Mouse (Mus musculus) retina, postnatal 7 days (tissue): ENCODE data around the gene Eif2b5.

ENCODE experiments used
- DNase-seq: peaks from one replicate; pipeline ENCODE4 v3.0.0-alpha.2; 2012; ENCODE audit warnings: low read depth, low spot score

Eif2b5 gene

DNA sequence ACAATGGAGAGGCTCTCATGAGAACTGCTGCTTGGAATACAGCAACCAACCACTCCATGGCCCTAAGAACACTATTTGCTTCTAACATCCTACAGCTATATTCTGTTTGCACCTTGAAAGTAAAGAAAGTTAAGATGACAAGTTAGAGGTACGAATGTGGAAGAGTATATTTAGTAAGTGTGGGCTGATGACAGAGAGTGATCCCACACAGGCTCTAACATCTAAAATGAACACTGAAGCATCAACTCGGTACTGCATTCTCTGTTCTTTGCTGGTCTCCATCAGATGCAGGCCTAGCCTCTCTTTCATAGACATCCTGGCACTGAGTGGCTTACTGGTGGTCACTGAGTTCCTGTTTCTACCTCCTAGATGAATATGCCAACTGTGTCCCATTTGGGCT, 9.4 kb upstream of the Eif2b5 start:
- DNase-seq, result no peak

DNA sequence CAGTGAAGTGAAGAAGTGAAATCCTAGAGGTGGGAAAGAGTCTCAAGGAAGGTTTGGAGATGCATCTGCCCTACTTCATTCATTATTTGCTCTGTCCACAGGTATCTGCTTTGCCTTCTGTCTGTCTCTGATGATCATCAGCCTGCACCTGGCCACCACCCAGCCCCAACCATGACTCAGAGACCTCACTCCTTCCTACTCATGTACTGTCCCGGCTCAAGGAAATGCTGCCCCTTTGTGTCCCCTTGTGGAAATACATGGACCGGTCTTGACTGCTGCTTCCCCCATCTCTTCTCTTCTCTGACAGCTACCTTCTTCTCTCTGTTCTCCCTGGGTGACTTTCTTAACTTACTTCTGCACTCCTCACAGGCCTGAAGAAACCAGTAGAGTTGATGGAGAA, 8.0 kb upstream of the Eif2b5 start:
- DNase-seq, result no peak

GRCm38 (mm10) chr16:20491301-20491700, 7.3 kb upstream of the Eif2b5 start:
- no peak for DNase-seq

DNA sequence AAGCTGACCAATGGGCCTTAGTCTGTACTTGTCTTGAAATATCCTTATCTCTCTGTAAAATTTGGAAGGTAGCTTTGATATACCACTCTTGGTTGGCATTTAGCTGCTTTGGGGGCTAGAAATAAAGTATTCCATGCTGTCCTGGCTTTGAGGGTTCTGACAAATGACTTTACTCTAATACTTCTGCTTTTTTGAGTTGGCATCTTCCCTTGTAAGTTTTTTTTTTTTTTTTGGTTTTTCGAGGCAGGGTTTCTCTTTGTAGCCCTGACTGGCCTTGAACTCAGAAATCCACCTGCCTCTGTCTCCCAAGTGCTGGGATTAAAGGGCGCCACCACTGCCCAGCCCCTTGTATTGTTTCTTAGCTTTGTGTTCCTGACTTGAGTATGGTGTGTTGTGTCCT, 5.2 kb upstream of the Eif2b5 start:
- DNase-seq, result no peak

GRCm38 (mm10) chr16:20496671-20497600, 1.7 kb upstream of the Eif2b5 start:
- peak; percentile 61 for DNase-seq

GRCm38 (mm10) chr16:20497980-20498676, 489 bp upstream of the Eif2b5 start:
- no peak for DNase-seq

GRCm38 (mm10) chr16:20506000-20506399, 7.4 kb downstream of the Eif2b5 start:
- DNase-seq, result no peak

GRCm38 (mm10) chr16:20509349-20509748, 10.7 kb downstream of the Eif2b5 start:
- no peak for DNase-seq

DNA sequence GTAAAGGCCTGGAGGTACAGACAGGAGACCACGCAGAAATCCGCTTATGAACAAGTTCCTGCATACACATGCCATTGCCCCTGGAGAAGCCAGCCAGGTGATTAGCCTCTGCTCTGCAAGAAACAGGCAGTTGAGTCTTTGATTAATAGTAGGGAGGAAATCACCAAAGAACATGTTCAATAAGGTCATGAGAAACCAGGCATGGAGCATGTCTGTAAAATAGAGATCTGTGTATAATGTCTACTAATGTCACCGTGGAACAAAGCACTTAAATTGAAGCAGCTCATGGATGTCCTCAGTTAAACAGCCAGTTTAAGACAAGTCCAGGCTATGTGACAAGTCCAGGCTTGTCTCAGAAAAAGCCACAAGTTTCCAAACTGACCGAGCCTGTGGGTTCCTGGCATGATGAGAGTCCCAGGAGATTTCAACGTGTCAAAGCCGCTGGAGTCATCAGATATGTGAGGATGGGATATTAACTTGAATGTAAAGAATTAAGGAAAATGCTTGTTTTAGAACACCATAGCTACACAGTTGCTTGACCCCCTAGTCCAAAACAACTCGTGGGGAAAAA, 12.7 kb downstream of the Eif2b5 start:
- no peak for DNase-seq

DNA sequence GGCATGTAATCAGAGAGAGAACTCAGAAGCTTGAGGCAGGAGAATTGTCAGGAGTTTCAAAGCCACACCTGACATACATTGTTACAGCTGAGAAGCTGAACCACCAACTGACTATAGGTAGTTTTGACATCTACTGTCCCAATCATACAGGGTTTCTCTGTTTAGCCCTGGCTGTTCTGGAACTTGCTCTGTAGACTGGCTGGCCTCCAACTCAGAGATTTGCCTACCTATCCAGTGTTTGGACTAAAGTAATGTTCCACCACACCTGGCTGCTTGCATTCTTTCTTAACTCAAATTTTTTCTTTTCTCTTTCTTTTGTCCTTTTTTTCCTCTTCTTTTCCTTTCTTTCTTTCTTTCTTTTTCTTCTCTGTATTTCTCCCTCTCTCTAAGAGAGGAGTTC, 17.4 kb downstream of the Eif2b5 start:
- DNase-seq, result no peak

- peak; percentile 88 for DNase-seq
Measured at GRCm38 (mm10) chr16:20516726-20517201, 18.1 kb downstream of the Eif2b5 start, which contains the start of gene Dvl3. Dvl3 (plus strand) TSS chr16:20516982.

DNA sequence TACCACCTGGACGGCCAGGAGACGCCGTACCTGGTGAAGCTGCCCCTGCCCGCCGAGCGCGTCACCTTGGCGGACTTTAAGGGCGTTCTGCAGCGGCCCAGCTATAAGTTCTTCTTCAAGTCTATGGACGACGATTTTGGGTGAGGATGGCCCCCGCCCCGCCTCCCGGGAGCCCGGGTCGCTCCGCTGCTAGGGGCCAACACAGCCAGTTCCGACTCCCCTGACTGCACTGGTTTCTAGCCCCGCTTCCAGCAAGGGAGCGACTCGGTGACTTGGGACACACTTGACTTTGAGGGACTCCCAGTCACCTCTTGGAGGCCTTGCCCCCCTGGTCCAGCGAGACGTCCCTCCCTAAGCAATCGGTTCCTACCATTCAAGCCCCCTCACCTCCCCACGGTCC, 18.6 kb downstream of the Eif2b5 start:
- no peak for DNase-seq

DNA sequence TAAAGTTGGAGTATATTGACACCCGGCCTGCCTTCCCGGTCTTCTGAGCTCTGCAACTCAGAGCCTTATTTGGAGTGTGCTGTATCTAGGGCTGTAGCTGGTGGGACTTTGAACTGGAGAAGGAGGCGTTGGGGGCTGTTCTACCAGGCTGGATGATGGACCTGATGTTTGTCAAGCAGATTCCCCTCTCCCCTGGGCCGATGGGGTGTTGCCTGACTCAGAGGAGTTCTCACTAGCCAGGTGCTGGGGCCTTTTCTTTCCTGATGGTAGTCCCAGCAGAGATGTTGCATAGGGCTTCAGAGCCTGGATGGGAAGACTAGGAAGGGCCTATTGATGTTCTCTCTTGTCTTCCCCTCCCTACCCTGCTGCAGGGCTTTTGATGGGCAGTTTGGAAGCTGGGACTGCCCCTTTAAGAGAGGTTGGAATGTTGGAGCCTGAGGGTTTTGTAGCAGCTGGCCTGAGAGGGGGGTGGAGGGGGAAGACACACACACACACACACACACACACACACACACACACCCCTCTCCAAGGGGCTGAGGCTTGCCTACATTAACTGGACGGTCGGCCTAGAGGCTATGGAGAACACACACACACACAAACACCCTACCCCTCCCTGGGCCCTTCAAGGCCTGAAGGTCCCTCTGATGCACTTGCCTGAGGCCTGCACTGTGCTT, 19.2 kb downstream of the Eif2b5 start:
- no peak for DNase-seq

DNA sequence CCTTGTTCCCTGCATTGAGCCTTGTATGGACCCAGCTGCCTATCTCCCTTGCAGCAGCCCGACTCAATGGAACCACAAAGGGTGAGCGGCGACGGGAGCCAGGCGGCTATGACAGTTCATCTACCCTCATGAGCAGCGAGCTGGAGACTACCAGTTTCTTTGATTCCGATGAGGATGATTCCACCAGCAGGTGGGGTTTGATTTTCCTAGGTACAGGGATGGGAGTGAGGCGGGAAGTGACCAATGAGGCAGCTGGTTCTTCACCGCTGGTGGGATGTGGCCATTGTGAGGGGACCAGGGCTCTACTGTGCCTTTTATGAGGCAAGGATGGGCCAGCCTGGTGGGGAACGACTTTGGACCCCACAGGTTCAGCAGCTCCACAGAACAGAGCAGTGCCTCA, 25.3 kb downstream of the Eif2b5 start:
- DNase-seq, result no peak

DNA sequence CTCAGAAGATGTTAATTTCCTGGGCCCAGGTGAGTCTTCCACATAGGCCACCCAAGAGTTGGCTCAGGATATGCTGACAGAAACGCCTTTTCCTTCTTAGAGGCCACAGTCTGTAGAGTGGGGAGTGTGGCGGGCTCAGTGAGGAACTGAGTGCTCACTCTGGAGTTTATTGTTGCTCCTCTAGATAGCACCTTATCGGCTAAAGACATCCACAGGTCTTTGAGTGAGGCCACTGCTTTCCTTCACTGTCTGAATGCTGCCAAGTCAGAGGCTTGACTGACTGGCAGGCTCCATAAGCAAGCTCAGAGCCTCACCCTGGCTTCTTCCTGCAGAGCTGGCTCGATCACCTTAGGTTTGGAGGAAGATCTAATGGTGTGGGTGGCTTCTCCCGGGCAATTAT, 30.2 kb downstream of the Eif2b5 start:
- DNase-seq, result no peak

- DNase-seq, result no peak
Measured at GRCm38 (mm10) chr16:20529375-20529774, 30.8 kb downstream of the Eif2b5 start.

GRCm38 (mm10) chr16:20530941-20531340, 32.3 kb downstream of the Eif2b5 start:
- no peak for DNase-seq

- no peak for DNase-seq
Measured at GRCm38 (mm10) chr16:20534617-20535295, 36.1 kb downstream of the Eif2b5 start.

- DNase-seq, result peak; percentile 96
Measured at GRCm38 (mm10) chr16:20535296-20536080, 36.9 kb downstream of the Eif2b5 start, which contains the start of gene Ap2m1. Ap2m1 (plus strand) TSS chr16:20535478.

DNA sequence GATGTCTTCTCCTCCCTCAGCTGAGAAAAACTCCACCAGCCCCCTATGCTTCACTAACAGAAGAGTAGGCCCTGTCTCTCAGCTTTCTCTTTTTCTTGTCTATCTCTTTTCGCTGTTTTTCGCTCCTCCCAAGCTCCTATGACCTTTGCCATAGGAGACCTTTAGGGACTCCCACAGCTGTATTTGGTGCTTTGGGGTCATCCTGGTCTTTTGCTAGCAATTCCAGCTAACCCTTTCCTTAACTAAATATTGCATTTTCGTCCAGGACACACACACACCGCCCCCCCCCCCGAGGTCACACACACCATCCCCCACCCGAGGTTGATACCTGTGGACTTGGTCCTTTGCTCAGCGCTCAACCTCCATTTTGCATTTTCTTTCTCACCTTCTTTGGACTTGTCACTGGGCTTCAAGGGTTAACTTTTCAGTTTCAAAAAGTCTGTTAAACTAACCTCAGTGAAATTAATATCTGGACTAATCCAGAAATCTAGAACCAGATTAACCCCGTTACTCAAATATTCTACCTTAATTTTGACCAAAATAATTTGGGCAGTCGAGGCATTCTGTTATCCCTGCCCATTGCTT, 37.6 kb downstream of the Eif2b5 start:
- no peak for DNase-seq
